Mouse (Mus musculus) skeletal muscle tissue, postnatal 0 days (tissue): ENCODE data around the gene Far1. TPM values are rescaled to one million over a fixed set of nuclear protein-coding genes. Genes with fewer than 3 reads are reported as not detected.

Source experiments
- polyA plus RNA-seq: library from polyadenylated mRNA; unstranded; fragments of >200 nt; fragmentation: Nextera tagmentation; extraction: Ambion mirVana; gene quantifications from 2 replicates; pipeline ENCODE4 v1.2.1, GENCODE M21; 2015

The Far1 gene
- 18.4 and 19.4 TPM in 2 replicates for polyA plus RNA-seq

DNA sequence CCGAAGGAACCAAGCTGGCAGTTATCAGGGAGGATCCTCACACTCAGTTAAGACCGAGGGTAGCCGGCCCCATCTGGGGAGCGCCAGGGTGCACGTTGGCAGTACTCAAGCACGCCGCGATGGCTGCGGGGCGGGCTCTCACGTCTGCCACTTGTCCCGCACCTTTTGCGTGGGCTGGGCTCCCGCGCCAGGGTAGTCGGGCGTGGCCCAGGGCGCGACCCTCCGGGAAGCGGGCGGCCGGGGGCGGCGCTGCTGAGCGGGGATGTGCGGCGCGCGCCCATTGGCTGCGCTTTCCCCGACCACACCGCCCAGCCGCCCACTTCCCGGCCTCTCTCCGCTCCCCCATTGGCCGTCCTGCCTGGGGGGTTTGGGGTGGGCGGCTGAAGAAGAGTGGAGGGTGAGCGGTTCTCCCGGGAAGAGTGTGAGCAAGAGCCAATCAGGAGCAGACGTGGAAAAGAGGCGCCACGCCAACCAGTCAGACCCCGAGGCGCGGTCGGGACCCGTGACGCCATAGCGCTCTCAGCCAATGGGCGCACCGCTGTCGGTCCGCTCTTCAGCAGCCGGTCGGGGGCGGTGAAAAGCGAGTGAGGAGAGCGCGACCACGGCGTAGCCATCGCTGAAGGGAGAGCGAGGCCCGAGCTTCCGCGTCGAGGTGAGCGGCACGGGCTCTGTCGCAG lies at the start of gene Far1:
Far1 (plus strand) TSS at position 549 of the 677 bp plus-strand sequence.

Other genes with a start within 250 kb of the Far1 start
- 11.1 and 12.2 TPM in 2 replicates for gene Btbd10, start 144.4 kb upstream of the Far1 start, polyA plus RNA-seq
- gene Pth, start 125.3 kb upstream of the Far1 start, polyA plus RNA-seq: not detected in 2 replicates